Mouse (Mus musculus): ENCODE measurements around the gene Tnc. TPM values are rescaled to one million over a fixed set of nuclear protein-coding genes. Genes with fewer than 3 reads are reported as not detected.
A peak's percentile ranks its signal among the peaks of the same experiment; 100 is the strongest.

Tnc gene
- total RNA-seq (2021): 10 to 100 TPM; 40.9 to 41.6 TPM

- peak; percentile 85 for DNase-seq
Measured at GRCm38 (mm10) chr4:64046831-64047493, at the start of gene Tnc. Tnc (minus strand) TSS chr4:64047015.

- no peak for DNase-seq
Measured at GRCm38 (mm10) chr4:64094221-64094620, 47.4 kb upstream of the Tnc start.

- DNase-seq: peak; percentile 8
Measured at GRCm38 (mm10) chr4:64092857-64093256, 46.0 kb upstream of the Tnc start.

GRCm38 (mm10) chr4:64089378-64089777 is 42.6 kb upstream of the Tnc start:
- DNase-seq: no peak

- no peak for DNase-seq
Measured at GRCm38 (mm10) chr4:64087675-64088074, 40.9 kb upstream of the Tnc start.

GRCm38 (mm10) chr4:64085993-64086567 is 39.3 kb upstream of the Tnc start:
- DNase-seq: no peak

- DNase-seq: peak; percentile 17
Measured at GRCm38 (mm10) chr4:64083858-64084257, 37.0 kb upstream of the Tnc start.

GRCm38 (mm10) chr4:64078029-64078619 is 31.3 kb upstream of the Tnc start:
- peak; percentile 42 for DNase-seq

- DNase-seq: peak; percentile 61
Measured at GRCm38 (mm10) chr4:64076349-64077025, 29.7 kb upstream of the Tnc start.

- no peak for DNase-seq
Measured at GRCm38 (mm10) chr4:64074725-64075124, 27.9 kb upstream of the Tnc start.

- DNase-seq: no peak
Measured at GRCm38 (mm10) chr4:64067394-64067793, 20.6 kb upstream of the Tnc start.

- peak; percentile 43 for DNase-seq
Measured at GRCm38 (mm10) chr4:64065266-64065665, 18.5 kb upstream of the Tnc start.

- DNase-seq: no peak
Measured at GRCm38 (mm10) chr4:64058856-64059231, 12.0 kb upstream of the Tnc start.

GRCm38 (mm10) chr4:64058048-64058855 is 11.4 kb upstream of the Tnc start:
- no peak for DNase-seq

- DNase-seq: no peak
Measured at GRCm38 (mm10) chr4:64048177-64048576, 1.4 kb upstream of the Tnc start.

- no peak for DNase-seq
Measured at GRCm38 (mm10) chr4:64043893-64044292, 2.9 kb downstream of the Tnc start.

- no peak for DNase-seq
Measured at GRCm38 (mm10) chr4:64043371-64043770, 3.4 kb downstream of the Tnc start.

- DNase-seq: no peak
Measured at GRCm38 (mm10) chr4:64039091-64039490, 7.7 kb downstream of the Tnc start.

- DNase-seq: no peak
Measured at GRCm38 (mm10) chr4:64037513-64037912, 9.3 kb downstream of the Tnc start.

GRCm38 (mm10) chr4:64034724-64035123 is 12.1 kb downstream of the Tnc start:
- no peak for DNase-seq

- no peak for DNase-seq
Measured at GRCm38 (mm10) chr4:64033191-64033590, 13.6 kb downstream of the Tnc start.

- DNase-seq: no peak
Measured at GRCm38 (mm10) chr4:64029486-64029885, 17.3 kb downstream of the Tnc start.

- DNase-seq: no peak
Measured at GRCm38 (mm10) chr4:64025591-64025990, 21.2 kb downstream of the Tnc start.
